Mouse (Mus musculus) bone marrow, adult 2 months (tissue): Measurements from ENCODE around the gene Cyp1a1. TPM values are rescaled to one million over a fixed set of nuclear protein-coding genes. Genes with fewer than 3 reads are reported as not detected.

Source experiments
- H3K27ac ChIP-seq: fragments of 200-500 bp; 2 replicates; pipeline ENCODE4 v1.5.1; 2012; ENCODE audit warnings: low read depth, mild to moderate bottlenecking, control low read depth, inconsistent platforms, low read length; ENCODE audit not compliant: control insufficient read depth, poor library complexity, insufficient read depth
- H3K4me1 ChIP-seq: fragments of 200-500 bp; 2 replicates; pipeline ENCODE4 v1.6.1; 2011; ENCODE audit warnings: low read length; ENCODE audit not compliant: control insufficient read depth, insufficient read depth
- H3K4me3 ChIP-seq: fragments of 200-500 bp; replicated peaks from 2 replicates; pipeline ENCODE3; 2011; ENCODE audit warnings: mild to moderate bottlenecking, low read depth, low read length, control low read depth; ENCODE audit not compliant: control insufficient read depth
- CTCF ChIP-seq: fragments of 200-500 bp; IDR thresholded peaks from 2 replicates; pipeline ENCODE4 v1.5.1; 2011; ENCODE audit warnings: low read length, control low read depth; ENCODE audit not compliant: control insufficient read depth, insufficient read depth
- POLR2A ChIP-seq: fragments of 200-500 bp; IDR thresholded peaks from 2 replicates; pipeline ENCODE4 v1.6.1; 2011; ENCODE audit warnings: low read depth, mild to moderate bottlenecking, control low read depth, low read length, borderline replicate concordance; ENCODE audit not compliant: control insufficient read depth
- WGBS: fragments of 180-500 bp; shearing (Covaris S2); methylation state at CpG from one replicate; pipeline ENCODE4 v1.1.7; 2018; 5-methylcytosine and 5-hydroxymethylcytosine counted together
- polyA plus RNA-seq: library from polyadenylated mRNA; stranded (reverse); fragments of >200 nt; gene quantifications from 2 replicates; pipeline ENCODE4 v1.2.4, GENCODE M21; 2011; ENCODE audit warnings: low replicate concordance; ENCODE audit not compliant: missing spikeins, insufficient read depth, insufficient read length

Cyp1a1 gene
- polyA plus RNA-seq, 1 experiment = not detected

DNA sequence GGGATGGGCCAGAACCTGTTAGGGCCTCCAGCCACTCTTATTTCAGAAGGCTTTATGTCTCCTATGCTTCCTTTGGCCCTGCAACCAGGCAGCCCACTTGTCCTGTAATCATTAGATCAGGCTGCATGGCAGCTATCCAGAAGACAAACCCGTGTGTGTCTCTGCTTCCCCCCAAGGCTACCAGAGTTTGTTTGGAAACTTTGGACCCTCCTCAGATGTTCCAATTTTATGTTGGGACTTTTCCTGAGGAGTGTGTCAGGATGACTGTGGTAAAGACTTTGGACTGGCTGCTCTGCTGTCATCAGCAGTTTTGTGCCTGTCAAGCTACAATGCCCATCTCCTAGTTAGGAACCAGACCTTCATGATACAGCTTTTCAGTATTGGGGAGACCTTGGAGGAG lies 61.1 kb downstream of the Cyp1a1 start:
- no peak overlapping the region for H3K4me3 ChIP-seq
- no peak for TF ChIP-seq POLR2A
- no peak for TF ChIP-seq CTCF
- no peak overlapping the region for H3K27ac ChIP-seq
- H3K4me1 ChIP-seq = no peaks in the 10 kb centered on the region
- 54% methylated on average over 1 of the region's 1 CpGs for WGBS

DNA sequence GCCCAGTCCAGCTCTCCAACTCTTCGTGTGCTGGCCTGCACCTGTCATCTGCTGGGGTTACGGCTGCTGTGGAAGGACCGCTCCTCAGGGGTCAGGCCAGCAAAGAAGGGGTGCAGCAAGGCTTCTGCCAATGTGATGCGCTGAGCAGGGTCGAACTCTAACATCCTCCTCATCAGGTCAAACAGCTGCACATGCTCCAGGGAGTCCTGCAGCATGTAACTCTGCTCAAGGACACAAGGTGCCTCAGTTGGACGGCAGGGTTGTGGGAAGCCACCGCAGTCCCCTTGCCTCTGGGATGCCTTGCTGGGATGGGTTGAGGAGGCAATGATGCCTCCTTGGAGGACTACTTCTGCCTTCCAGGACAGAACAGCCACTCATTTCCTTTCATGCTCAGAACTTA lies 63.2 kb downstream of the Cyp1a1 start:
- Histone ChIP-seq H3K4me3 (no peak overlapping the region), H3K4me1 (no peaks in the 10 kb centered on the region), H3K27ac (no peak overlapping the region)
- TF ChIP-seq CTCF = no peak
- TF ChIP-seq POLR2A = no peak
- WGBS = 93% methylated on average over 7 of the region's 7 CpGs

Other genes with a start within 250 kb of the Cyp1a1 start
- 31.1 and 49.4 TPM in 2 replicates for gene Ppcdc, start 247.8 kb upstream of the Cyp1a1 start, polyA plus RNA-seq
- 5.5 and 7.5 TPM in 2 replicates for gene Scamp5, start 219.9 kb upstream of the Cyp1a1 start, polyA plus RNA-seq
- 8.2 TPM in 1 of 2 replicates, not detected in the other for gene Rpp25, start 183.9 kb upstream of the Cyp1a1 start, polyA plus RNA-seq
- 158 and 215 TPM in 2 replicates for gene Cox5a, start 166.7 kb upstream of the Cyp1a1 start, polyA plus RNA-seq
- 8.4 and 10.3 TPM in 2 replicates for gene Fam219b, start 150.4 kb upstream of the Cyp1a1 start, polyA plus RNA-seq
- gene Mpi, start 135.2 kb upstream of the Cyp1a1 start, polyA plus RNA-seq = 11.7 and 17.8 TPM in 2 replicates
- gene Scamp2, start 127.0 kb upstream of the Cyp1a1 start, polyA plus RNA-seq = 21.3 and 46.4 TPM in 2 replicates
- gene Ulk3, start 98.5 kb upstream of the Cyp1a1 start, polyA plus RNA-seq = 17.8 and 35.6 TPM in 2 replicates
- gene Cplx3, start 81.6 kb upstream of the Cyp1a1 start, polyA plus RNA-seq = not detected in 2 replicates
- 0.65 TPM in 1 of 2 replicates, not detected in the other for gene Lman1l, start 67.2 kb upstream of the Cyp1a1 start, polyA plus RNA-seq
- gene Csk, start 34.3 kb upstream of the Cyp1a1 start, polyA plus RNA-seq = 45.4 and 99.8 TPM in 2 replicates
- 1.5 and 9.3 TPM in 2 replicates for gene Cyp1a2, start 4.2 kb upstream of the Cyp1a1 start, polyA plus RNA-seq
- 8.3 and 9.1 TPM in 2 replicates for gene Edc3, start 20.6 kb downstream of the Cyp1a1 start, polyA plus RNA-seq
- 148 and 149 TPM in 2 replicates for gene Clk3, start 77.9 kb downstream of the Cyp1a1 start, polyA plus RNA-seq
- 15.3 and 52.9 TPM in 2 replicates for gene Arid3b, start 148.9 kb downstream of the Cyp1a1 start, polyA plus RNA-seq
- gene Ubl7, start 223.1 kb downstream of the Cyp1a1 start, polyA plus RNA-seq = 19.2 and 35.9 TPM in 2 replicates